Comparison of ENCODE assay signal across 8 mouse cellular contexts in genomic region chr4:150212553-150212971, GRCm38 (mm10). TPM values are rescaled to one million over a fixed set of nuclear protein-coding genes. Genes with fewer than 3 reads are reported as not detected.
DNase-seq lines count a peak whose midpoint lies in the region; ATAC-seq and TF ChIP-seq lines count a peak whose summit lies in the region.
"Had no signal": no experiment of that assay in that cellular context is flagged by ENCODE, and none has a peak within 500 bp of the region (broad histone marks: within the 10 kb centered on the region; RNA-seq: fewer than 3 reads in every experiment).

No protein-coding gene starts in this region.

- H3K4me1 ChIP-seq in ES-Bruce4 (ENCODE audit: control insufficient read depth, insufficient read depth, low read length): no peaks in the 10 kb centered on the region
- H3K4me1 ChIP-seq in forebrain, embryonic 12.5 days: peaks cover 11% of the 10 kb centered on the region; the same call in 1 of the 2 replicates
- peaks cover 7% of the 10 kb centered on the region for H3K4me1 ChIP-seq in hindbrain, embryonic 14.5 days (replicated peaks; ENCODE audit: control insufficient read depth, insufficient read depth, low read length)
- H3K4me1 ChIP-seq in liver, embryonic 11.5 days (replicated peaks; ENCODE audit: control insufficient read depth, insufficient read depth, low read length): peaks cover 3% of the 10 kb centered on the region
- peaks cover 3% of the 10 kb centered on the region; the same call in 1 of the 2 replicates for H3K4me1 ChIP-seq in midbrain, postnatal 0 days (ENCODE audit: insufficient read depth, low read length)

- H3K27ac ChIP-seq in ES-Bruce4 (ENCODE audit: insufficient read depth, low read length): peak overlapping the region; percentile 73; the same call in 1 of the 2 replicates
- H3K27ac ChIP-seq in forebrain, embryonic 12.5 days: no peak overlapping the region
- H3K27ac ChIP-seq in hindbrain, embryonic 14.5 days: no peak overlapping the region
- H3K27ac ChIP-seq in liver, embryonic 11.5 days (ENCODE audit: low read depth, low read length): peak overlapping the region; percentile 40; the same call in 1 of the 2 replicates
- H3K27ac ChIP-seq in midbrain, postnatal 0 days (ENCODE audit: low read depth, low read length): no peak overlapping the region

- H3K36me3 ChIP-seq in ES-Bruce4 (ENCODE audit: control insufficient read depth, insufficient read depth, low read length, poor library complexity, severe bottlenecking): no peaks in the 10 kb centered on the region
- no peaks in the 10 kb centered on the region for H3K36me3 ChIP-seq in forebrain, embryonic 12.5 days (replicated peaks)
- no peaks in the 10 kb centered on the region for H3K36me3 ChIP-seq in hindbrain, embryonic 14.5 days (replicated peaks; ENCODE audit: control insufficient read depth, insufficient read depth)
- no peaks in the 10 kb centered on the region for H3K36me3 ChIP-seq in liver, embryonic 11.5 days (ENCODE audit: control insufficient read depth, insufficient read depth, low read length)
- no peaks in the 10 kb centered on the region for H3K36me3 ChIP-seq in midbrain, postnatal 0 days (ENCODE audit: insufficient read depth, low read length)

- peak overlapping the region; percentile 85 for H3K4me3 ChIP-seq in ES-Bruce4 (ENCODE audit: low read depth, low read length)
- peak overlapping the region; percentile 23 for H3K4me3 ChIP-seq in forebrain, embryonic 12.5 days (replicated peaks)
- H3K4me3 ChIP-seq in hindbrain, embryonic 14.5 days (replicated peaks; ENCODE audit: low read length): 0 out of 2 replicates have a peak overlapping the region, but pooled peaks have one; percentile 4
- H3K4me3 ChIP-seq in liver, embryonic 11.5 days (ENCODE audit: low read depth, low read length): peak overlapping the region; percentile 43
- no peak overlapping the region for H3K4me3 ChIP-seq in midbrain, postnatal 0 days (ENCODE audit: low read depth, low read length)

- TF ChIP-seq POLR2A in ES-Bruce4 (IDR thresholded peaks at IDR 0.05; ENCODE audit: insufficient read depth, low read length): peak; percentile 86

- peak overlapping the region; percentile 80 for H3K9ac ChIP-seq in ES-Bruce4 (ENCODE audit: low read depth, poor library complexity, severe bottlenecking)
- H3K9ac ChIP-seq in forebrain, embryonic 12.5 days: no peak overlapping the region
- 0 out of 2 replicates have a peak overlapping the region, but pooled peaks have one; percentile 42 for H3K9ac ChIP-seq in hindbrain, embryonic 14.5 days
- H3K9ac ChIP-seq in liver, embryonic 11.5 days (ENCODE audit: low read depth, low read length): peak overlapping the region; percentile 58
- H3K9ac ChIP-seq in midbrain, postnatal 0 days (replicated peaks; ENCODE audit: low read length, poor library complexity, severe bottlenecking): no peak overlapping the region

- no peak for TF ChIP-seq CTCF in ES-Bruce4 (IDR thresholded peaks at IDR 0.05; ENCODE audit: low read depth, low read length)
- no peak for TF ChIP-seq CTCF in midbrain, postnatal 0 days (IDR thresholded peaks at IDR 0.05)

- no peaks in the 10 kb centered on the region for H3K27me3 ChIP-seq in ES-Bruce4 (ENCODE audit: control insufficient read depth, insufficient read depth, low read length, poor library complexity, severe bottlenecking)
- H3K27me3 ChIP-seq in forebrain, embryonic 12.5 days: no peaks in the 10 kb centered on the region
- H3K27me3 ChIP-seq in hindbrain, embryonic 14.5 days (ENCODE audit: control insufficient read depth, insufficient read depth, low read length): no peaks in the 10 kb centered on the region
- H3K27me3 ChIP-seq in liver, embryonic 11.5 days (replicated peaks; ENCODE audit: control insufficient read depth, insufficient read depth, low read length): no peaks in the 10 kb centered on the region
- no peaks in the 10 kb centered on the region for H3K27me3 ChIP-seq in midbrain, postnatal 0 days (ENCODE audit: insufficient read depth, low read length)

- ATAC-seq in forebrain, embryonic 12.5 days (ENCODE audit: low FRiP score): peak; percentile 74; the same call in 1 of the 2 replicates
- peak; percentile 55; the same call in 1 of the 2 replicates for ATAC-seq in hindbrain, embryonic 14.5 days (ENCODE audit: low FRiP score)
- peak; percentile 88 for ATAC-seq in liver, embryonic 11.5 days (replicated peaks; ENCODE audit: low FRiP score)
- peak; percentile 65; the same call in 1 of the 2 replicates for ATAC-seq in midbrain, postnatal 0 days (ENCODE audit: low FRiP score)

- no peaks in the 10 kb centered on the region for H3K9me3 ChIP-seq in ES-Bruce4 (replicated peaks; ENCODE audit: control insufficient read depth, insufficient read depth, low read length, poor library complexity, severe bottlenecking)
- no peaks in the 10 kb centered on the region for H3K9me3 ChIP-seq in forebrain, embryonic 12.5 days
- H3K9me3 ChIP-seq in hindbrain, embryonic 14.5 days (ENCODE audit: control insufficient read depth, low read length): no peaks in the 10 kb centered on the region
- H3K9me3 ChIP-seq in liver, embryonic 11.5 days (ENCODE audit: control insufficient read depth, low read length): no peaks in the 10 kb centered on the region
- H3K9me3 ChIP-seq in midbrain, postnatal 0 days (ENCODE audit: low read length): no peaks in the 10 kb centered on the region

- TF ChIP-seq EP300 in ES-Bruce4 (IDR thresholded peaks at IDR 0.05; ENCODE audit: insufficient read depth, low read depth, low read length): no peak

- 2% methylated on average over 15 of the region's 15 CpGs for whole genome bisulfite sequencing in forebrain, embryonic 12.5 days
- WGBS in hindbrain, embryonic 14.5 days: 2% methylated on average over 15 of the region's 15 CpGs
- under 1% methylated on average over 14 of the region's 15 CpGs for WGBS in liver, embryonic 11.5 days
- WGBS in midbrain, postnatal 0 days: 3% methylated on average over 15 of the region's 15 CpGs

- peak; percentile 73 for DNase-seq in WW6 (ENCODE audit: low read depth, low spot score)
- peak; percentile 65 for DNase-seq in hindbrain, embryonic 14.5 days (ENCODE audit: low spot score)
- DNase-seq in liver, embryonic 11.5 days (ENCODE audit: low spot score): peak; percentile 74
- peak; percentile 82 for DNase-seq in midbrain, postnatal 0 days (ENCODE audit: low spot score)
- peak; percentile 79 for DNase-seq in yolk sac, embryonic 10.5 days (ENCODE audit: low spot score)

- H3K4me2 ChIP-seq in forebrain, embryonic 12.5 days: peak overlapping the region; percentile 54
- peak overlapping the region; percentile 50 for H3K4me2 ChIP-seq in hindbrain, embryonic 14.5 days (replicated peaks)
- H3K4me2 ChIP-seq in liver, embryonic 11.5 days: peak overlapping the region; percentile 64
- peak overlapping the region; percentile 44 for H3K4me2 ChIP-seq in midbrain, postnatal 0 days (ENCODE audit: low read depth, low read length, poor library complexity, severe bottlenecking)

RNA-seq across cellular contexts. Expression of gene Car6, which starts 11.4 kb away (rescaled TPM):
- not detected in 2 replicates for polyA plus RNA-seq in ES-Bruce4 (2011; ENCODE audit: insufficient read depth, insufficient read length, low read depth, missing spikeins)
- not detected in 2 replicates for polyA plus RNA-seq in forebrain, embryonic 12.5 days (2016; fragmentation: Nextera tagmentation; extraction: Ambion mirVana)
- not detected in 2 replicates for polyA plus RNA-seq in hindbrain, embryonic 14.5 days (2014; fragmentation: Nextera tagmentation; extraction: Ambion mirVana)
- not detected in 2 replicates for polyA plus RNA-seq in liver, embryonic 11.5 days (2014; fragmentation: Nextera tagmentation; extraction: Ambion mirVana)
- total RNA-seq in midbrain, postnatal 0 days (2014; rRNA removed): not detected in 2 replicates
- not detected in 2 replicates for polyA plus RNA-seq in midbrain, postnatal 0 days (2015; fragmentation: Nextera tagmentation; extraction: Ambion mirVana)
- total RNA-seq: layer of hippocampus, postnatal 10 days had no signal

RNA-seq across cellular contexts. Expression of gene Eno1, which starts 24.0 kb away (rescaled TPM):
- 1,323 and 1,403 TPM in 2 replicates for polyA plus RNA-seq in ES-Bruce4 (2011; ENCODE audit: insufficient read depth, insufficient read length, low read depth, missing spikeins)
- 1,282 and 1,334 TPM in 2 replicates for polyA plus RNA-seq in forebrain, embryonic 12.5 days (2016; fragmentation: Nextera tagmentation; extraction: Ambion mirVana)
- 955 and 1,038 TPM in 2 replicates for polyA plus RNA-seq in hindbrain, embryonic 14.5 days (2014; fragmentation: Nextera tagmentation; extraction: Ambion mirVana)
- 2,392 and 2,590 TPM in 2 replicates for polyA plus RNA-seq in liver, embryonic 11.5 days (2014; fragmentation: Nextera tagmentation; extraction: Ambion mirVana)
- 438 and 440 TPM in 2 replicates for total RNA-seq in midbrain, postnatal 0 days (2014; rRNA removed)
- 1,069 and 1,129 TPM in 2 replicates for polyA plus RNA-seq in midbrain, postnatal 0 days (2015; fragmentation: Nextera tagmentation; extraction: Ambion mirVana)

Comparison
In these comparisons a context has a peak if more than half of its experiments do, and no peak if none do; other contexts are left out.
1. H3K27ac ChIP-seq: peak in ES-Bruce4 (single experiment) and liver, embryonic 11.5 days (single experiment); none in forebrain, embryonic 12.5 days (single experiment), hindbrain, embryonic 14.5 days (single experiment) and midbrain, postnatal 0 days (single experiment).
2. H3K9ac ChIP-seq: peak in ES-Bruce4 (single experiment), hindbrain, embryonic 14.5 days (single experiment) and liver, embryonic 11.5 days (single experiment); none in forebrain, embryonic 12.5 days (single experiment) and midbrain, postnatal 0 days (single experiment).
3. Peak in every context shown above with its lines, with median percentiles within 50 percentile points of each other: DNase-seq, ATAC-seq and H3K4me2 ChIP-seq.